Mouse (Mus musculus) telencephalon, adult 2 months (tissue): Measurements from ENCODE around the gene Pax6.
A peak's percentile ranks its signal among the peaks of the same experiment; 100 is the strongest.

Experiments used
- DNase-seq: peaks from one replicate; pipeline ENCODE4 v3.0.0-alpha.2; 2011; ENCODE audit warnings: low read depth, low spot score

The Pax6 gene

GRCm38 (mm10) chr2:105730704-105731103, 62.0 kb downstream of the Pax6 start:
- DNase-seq: peak; percentile 58

GRCm38 (mm10) chr2:105736166-105736565, 67.5 kb downstream of the Pax6 start:
- no peak for DNase-seq

- DNase-seq: no peak
Observed at GRCm38 (mm10) chr2:105746896-105747295, 78.2 kb downstream of the Pax6 start.
